Mouse (Mus musculus): ENCODE measurements around the gene Gatd1.

GRCm38 (mm10) chr7:141428701-141429100, 14.8 kb upstream of the Gatd1 start:
- TF ChIP-seq HCFC1 (IDR thresholded peaks at IDR 0.05; ENCODE audit: borderline replicate concordance, insufficient read depth, low read length) = no peak
- no peak for TF ChIP-seq ZC3H11A (IDR thresholded peaks at IDR 0.05; ENCODE audit: borderline replicate concordance, low read depth, low read length)
- TF ChIP-seq MAFK (IDR thresholded peaks at IDR 0.05; ENCODE audit: insufficient read depth, low read depth, low read length) = no peak
